In genomic region chr3:148895396-148896109, GRCm38 (mm10) we compare ENCODE assay signal across 11 mouse cellular contexts.
DNase-seq lines count a peak whose midpoint lies in the region; ATAC-seq lines count a peak whose summit lies in the region.
"Had no signal": no experiment of that assay in that cellular context is flagged by ENCODE, and none has a peak within 500 bp of the region (broad histone marks: within the 10 kb centered on the region; RNA-seq: fewer than 3 reads in every experiment).

No protein-coding gene starts in this region.

- 75% methylated on average over 13 of the region's 13 CpGs for WGBS in heart, embryonic 13.5 days
- 86% methylated on average over 13 of the region's 13 CpGs for WGBS in midbrain, embryonic 12.5 days
- 87% methylated on average over 13 of the region's 13 CpGs for WGBS in midbrain, embryonic 10.5 days

- H3K4me3 ChIP-seq in heart, embryonic 13.5 days: no peak overlapping the region
- no peak overlapping the region for H3K4me3 ChIP-seq in midbrain, embryonic 12.5 days
- no peak overlapping the region for H3K4me3 ChIP-seq in midbrain, embryonic 10.5 days
- H3K4me3 ChIP-seq: erythroblast, embryonic 14.5 days; stomach, embryonic 15.5 days had no signal

- DNase-seq in heart, adult 8-10 months (ENCODE audit: low spot score): no peak
- no peak for DNase-seq in midbrain, embryonic 10.5 days (ENCODE audit: low spot score)
- DNase-seq in thymus, postnatal 25 days: peak; percentile 28
- DNase-seq in layer of hippocampus, adult 18-20 months (ENCODE audit: low spot score in 2 of 2): no peak
- DNase-seq in cerebellum, postnatal 4 days (ENCODE audit: low spot score in 2 of 2): no peak
- DNase-seq: cerebellum, adult 8-10 months had no signal

- peaks cover 43% of the 10 kb centered on the region for H3K4me1 ChIP-seq in heart, embryonic 13.5 days
- H3K4me1 ChIP-seq in midbrain, embryonic 12.5 days: peaks cover 21% of the 10 kb centered on the region
- peaks cover 48% of the 10 kb centered on the region for H3K4me1 ChIP-seq in midbrain, embryonic 10.5 days

- ATAC-seq in heart, embryonic 13.5 days (ENCODE audit: extremely low read depth, insufficient number of reproducible peaks, low FRiP score, low TSS enrichment): no peak
- ATAC-seq in midbrain, embryonic 12.5 days (ENCODE audit: low FRiP score, low read depth): no peak
- peak; percentile 87 for ATAC-seq in megakaryocyte progenitor cell, adult 5-6 weeks (replicated peaks; ENCODE audit: poor library complexity)

- no peak overlapping the region for H3K27ac ChIP-seq in heart, embryonic 13.5 days (replicated peaks)
- H3K27ac ChIP-seq in midbrain, embryonic 12.5 days (replicated peaks): peak overlapping the region; percentile 20; the same call in 1 of the 2 replicates
- no peak overlapping the region for H3K27ac ChIP-seq in midbrain, embryonic 10.5 days (replicated peaks)
- H3K27ac ChIP-seq: stomach, embryonic 15.5 days had no signal

- no peak overlapping the region for H3K9ac ChIP-seq in heart, embryonic 13.5 days
- no peak overlapping the region for H3K9ac ChIP-seq in midbrain, embryonic 12.5 days (replicated peaks)
- H3K9ac ChIP-seq: stomach, embryonic 15.5 days had no signal

- H3K27me3 ChIP-seq in heart, embryonic 13.5 days (replicated peaks): no peaks in the 10 kb centered on the region
- H3K27me3 ChIP-seq in midbrain, embryonic 12.5 days: no peaks in the 10 kb centered on the region
- H3K27me3 ChIP-seq in midbrain, embryonic 10.5 days (ENCODE audit: low read depth, poor library complexity, severe bottlenecking): no peaks in the 10 kb centered on the region
- H3K27me3 ChIP-seq: stomach, embryonic 15.5 days had no signal

- no peaks in the 10 kb centered on the region for H3K9me3 ChIP-seq in heart, embryonic 13.5 days
- H3K9me3 ChIP-seq in midbrain, embryonic 12.5 days: no peaks in the 10 kb centered on the region
- H3K9me3 ChIP-seq in midbrain, embryonic 10.5 days (replicated peaks): no peaks in the 10 kb centered on the region
- H3K9me3 ChIP-seq: stomach, embryonic 15.5 days had no signal

- peak overlapping the region; percentile 28; the same call in 1 of the 2 replicates for H3K4me2 ChIP-seq in heart, embryonic 13.5 days
- no peak overlapping the region for H3K4me2 ChIP-seq in midbrain, embryonic 12.5 days (replicated peaks)
- H3K4me2 ChIP-seq: stomach, embryonic 15.5 days had no signal

- H3K36me3 ChIP-seq in heart, embryonic 13.5 days: no peaks in the 10 kb centered on the region
- 0 out of 2 replicates have a peak, but pooled peaks cover 3% of the 10 kb centered on the region for H3K36me3 ChIP-seq in midbrain, embryonic 12.5 days
- peaks cover 20% of the 10 kb centered on the region for H3K36me3 ChIP-seq in midbrain, embryonic 10.5 days
- H3K36me3 ChIP-seq: stomach, embryonic 15.5 days had no signal
